Mouse (Mus musculus) macrophage (primary cell): ENCODE results near the gene Evc. TPM values are rescaled to one million over a fixed set of nuclear protein-coding genes. Genes with fewer than 3 reads are reported as not detected.

ENCODE experiments used
- H3K27ac ChIP-seq: fragments of 350-480 bp; formaldehyde crosslinking; 2 replicates; pipeline ENCODE4 v1.9.0; 2021
- H3K36me3 ChIP-seq: fragments of 350-480 bp; formaldehyde crosslinking; 2 replicates; pipeline ENCODE4 v1.9.0; 2021; ENCODE audit errors: inconsistent target
- H3K4me3 ChIP-seq: fragments of 350-480 bp; formaldehyde crosslinking; 2 replicates; pipeline ENCODE4 v1.9.0; 2021; ENCODE audit errors: inconsistent target
- H3K79me2 ChIP-seq: fragments of 350-480 bp; formaldehyde crosslinking; 2 replicates; pipeline ENCODE4 v1.9.0; 2021; ENCODE audit errors: inconsistent target
- WGBS: methylation state at CpG from one replicate; pipeline ENCODE4 v1.1.7; 2026; ENCODE audit warnings: inconsistent platforms; ENCODE audit not compliant: missing documents; 5-methylcytosine and 5-hydroxymethylcytosine counted together
- polyA plus RNA-seq: library from polyadenylated mRNA; stranded (reverse); fragments of 250-400 nt; gene quantifications from 3 replicates; pipeline ENCODE4 v1.2.4, GENCODE M21; 2018; ENCODE audit warnings: inconsistent platforms

The Evc gene
- polyA plus RNA-seq, 1 experiment from 2014 or later, result not detected

GRCm38 (mm10) chr5:37241651-37242151 is 95.0 kb downstream of the Evc start, which contains the start of gene Crmp1:
Gene Crmp1 (plus strand): TSS chr5:37241940.
- Histone ChIP-seq H3K27ac (no peak within 1 kb of the TSS), H3K79me2 (no peaks in the 10 kb centered on the region), H3K4me3 (no peak within 1 kb of the TSS), H3K36me3 (no peaks in the 10 kb centered on the region)
- WGBS, result 3% methylated on average over 49 of the region's 56 CpGs

DNA sequence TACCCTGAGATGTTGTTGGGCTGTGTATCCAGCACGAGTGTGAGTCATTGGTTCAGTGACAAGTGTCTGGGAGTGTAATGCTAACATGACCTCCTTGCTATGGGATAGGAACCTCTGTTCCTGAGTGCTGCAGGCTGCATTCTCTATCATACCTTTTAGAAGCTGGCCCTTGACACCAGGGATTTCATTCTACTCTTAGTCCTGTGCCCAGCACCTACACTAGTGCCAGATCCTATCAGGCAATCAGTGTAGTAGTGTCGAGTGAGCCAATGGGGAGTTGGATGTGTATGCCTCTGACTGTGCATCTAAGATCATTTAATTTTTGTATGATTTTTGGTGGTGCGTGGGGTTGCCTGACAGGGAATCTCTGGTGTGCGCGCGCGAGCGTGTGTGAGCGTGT is 95.5 kb downstream of the Evc start:
- Histone ChIP-seq H3K4me3 (no peak overlapping the region), H3K36me3 (no peaks in the 10 kb centered on the region), H3K79me2 (no peaks in the 10 kb centered on the region), H3K27ac (no peak overlapping the region)
- 16% methylated on average over 9 of the region's 9 CpGs for WGBS

GRCm38 (mm10) chr5:37240550-37240949 is 96.1 kb downstream of the Evc start:
- Histone ChIP-seq H3K79me2 (no peaks in the 10 kb centered on the region), H3K27ac (no peak overlapping the region), H3K36me3 (no peaks in the 10 kb centered on the region), H3K4me3 (no peak overlapping the region)
- WGBS, result 10% methylated on average over 5 of the region's 5 CpGs

Other genes with a start within 250 kb of the Evc start
- gene Crmp1, start 95.0 kb downstream of the Evc start, polyA plus RNA-seq, result not detected in 3 replicates
- gene Evc2, start 1.6 kb upstream of the Evc start, polyA plus RNA-seq, result not detected in 3 replicates